Mouse (Mus musculus) gastrocnemius, postnatal 10 days (tissue): ENCODE results near the gene Ankrd12. TPM values are rescaled to one million over a fixed set of nuclear protein-coding genes. Genes with fewer than 3 reads are reported as not detected.

ENCODE experiments used
- DNase-seq: peaks from one replicate; pipeline ENCODE4 v3.0.0; 2021; ENCODE audit warnings: mixed read lengths
- total RNA-seq, 2 experiments: library from RNA; stranded (reverse); gene quantifications; 2 replicates each; pipeline ENCODE4 v1.2.3; 2021

Gene Ankrd12
- total RNA-seq, 2 experiments from 2014 or later, result 13.1 to 15.3 TPM

DNA sequence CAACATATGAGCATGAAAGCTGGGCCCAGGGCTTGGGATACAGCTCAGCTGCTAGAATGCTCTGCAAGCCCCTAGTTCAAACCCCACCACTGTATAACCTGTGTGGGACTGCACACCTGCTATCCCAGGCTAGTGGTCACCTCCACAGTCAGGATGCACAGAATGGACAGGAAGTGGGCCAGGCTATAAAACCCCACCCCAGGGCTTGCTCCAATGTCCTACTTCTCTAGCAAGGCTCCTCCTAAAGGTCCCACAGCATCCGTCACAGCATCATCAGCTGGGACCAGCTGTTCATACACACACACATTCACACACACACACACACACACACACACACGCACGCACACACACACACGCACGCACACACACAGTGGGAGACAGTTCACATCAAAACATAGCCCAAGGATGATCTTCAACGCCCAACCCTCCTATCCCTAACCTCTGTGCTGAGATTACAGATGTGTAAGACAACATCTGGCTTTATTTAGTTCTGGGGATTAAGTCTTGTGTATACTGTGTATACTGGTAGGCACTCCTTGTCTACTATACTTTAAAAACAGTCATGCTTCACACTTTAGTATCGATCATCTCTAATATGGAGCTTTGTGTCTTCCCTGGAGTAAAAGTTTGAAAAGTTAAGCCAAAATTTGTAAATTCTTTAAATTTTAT, 146.6 kb downstream of the Ankrd12 start:
- DNase-seq, result no peak

GRCm38 (mm10) chr17:65929319-65929978, 147.4 kb downstream of the Ankrd12 start:
- no peak for DNase-seq

- no peak for DNase-seq
These were observed 149.8 kb downstream of the Ankrd12 start for GRCm38 (mm10) chr17:65927077-65927476.

- no peak for DNase-seq
These were observed 152.7 kb downstream of the Ankrd12 start for GRCm38 (mm10) chr17:65924218-65924617.

GRCm38 (mm10) chr17:65921975-65922374, 154.9 kb downstream of the Ankrd12 start:
- DNase-seq, result no peak

- no peak for DNase-seq
These were observed 157.7 kb downstream of the Ankrd12 start for GRCm38 (mm10) chr17:65919235-65919634.

DNA sequence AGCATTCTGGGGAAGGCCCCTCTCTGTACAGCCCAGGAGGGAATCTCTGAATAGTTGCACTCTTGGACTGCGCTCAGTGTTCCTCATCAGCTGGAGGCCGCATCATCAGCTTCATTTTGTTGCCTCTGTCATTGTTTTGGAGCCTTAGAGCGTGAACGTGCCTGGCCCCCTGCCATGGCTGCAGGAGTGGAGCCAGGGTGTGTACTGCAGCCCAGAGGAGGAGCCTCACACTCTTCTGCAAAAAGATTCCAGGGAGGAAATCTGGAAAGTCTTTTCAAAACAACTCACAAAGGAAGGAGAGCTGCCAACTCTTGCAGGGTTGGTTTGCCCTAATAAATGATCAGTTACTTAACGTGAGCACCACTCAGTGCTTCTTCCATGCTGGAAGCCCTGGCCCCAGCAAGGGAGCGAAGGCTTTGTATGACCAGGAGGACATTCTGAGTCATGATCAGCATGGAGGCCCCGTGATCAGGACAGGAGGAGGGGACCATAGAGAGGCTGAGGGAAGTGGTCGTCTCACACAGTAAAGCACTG, 160.7 kb downstream of the Ankrd12 start:
- peak; percentile 94 for DNase-seq

Other genes starting within 250 kb of the Ankrd12 start
- 10 to 100 TPM; 22.2 to 25.2 TPM for gene Ralbp1, start 191.3 kb downstream of the Ankrd12 start, total RNA-seq
- 10 to 100 TPM; 29.0 to 32.7 TPM for gene Twsg1, start 125.9 kb downstream of the Ankrd12 start, total RNA-seq
- 100 to 1,000 TPM; 571 to 625 TPM for gene Ndufv2, start 24.5 kb upstream of the Ankrd12 start, total RNA-seq
- 10 to 100 TPM; 16.4 to 17.2 TPM for gene Washc1, start 34.5 kb upstream of the Ankrd12 start, total RNA-seq
- 1 to 10 TPM; 2.7 to 3.4 TPM for gene Ddx11, start 46.4 kb upstream of the Ankrd12 start, total RNA-seq